Comparison of ENCODE assay signal across 1 mouse cellular context in the genomic region with DNA sequence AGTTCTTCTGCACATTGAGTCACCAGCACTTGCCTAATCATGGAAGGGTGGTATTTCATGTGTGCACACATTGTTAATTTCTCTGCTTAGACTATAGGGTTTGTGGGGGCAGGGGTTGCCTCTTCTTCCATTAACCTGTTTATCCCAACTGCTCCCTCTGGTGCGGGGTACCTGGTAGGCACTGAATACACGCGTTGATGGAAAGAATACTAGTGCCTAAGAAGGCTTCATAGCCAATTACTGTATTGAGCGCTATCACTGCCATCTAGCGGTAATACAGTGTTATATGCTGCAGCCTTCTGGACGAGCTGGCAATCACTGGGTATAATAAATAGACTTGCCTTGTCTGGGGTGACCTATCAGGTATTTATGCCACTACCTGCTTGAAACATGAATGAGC.
A peak's percentile ranks its signal among the peaks of the same experiment; 100 is the strongest.
TF ChIP-seq lines count a peak whose summit lies in the region.

No protein-coding gene starts in this region.

TF ChIP-seq in CH12.LX, 34 proteins besides CTCF, POLR2A, EP300 and RAD21 (continued from another document):
- peak; percentile 54 for TF ChIP-seq JUND (conservative IDR thresholded peaks at IDR 0.05; ENCODE audit: low read depth, low read length)
- TF ChIP-seq NRF1 (IDR thresholded peaks at IDR 0.05; ENCODE audit: low read depth, low read length), result peak; percentile 31; the same call in 1 of the 2 replicates
- TF ChIP-seq TCF12 (IDR thresholded peaks at IDR 0.05; ENCODE audit: low read depth, low read length), result peak; percentile 36; the same call in 1 of the 2 replicates
- TF ChIP-seq ELF1 (IDR thresholded peaks at IDR 0.05; ENCODE audit: low read depth, low read length), result 0 out of 2 replicates have a peak, but pooled peaks have one; percentile 31
- TF ChIP-seq POLR2AphosphoS2 (IDR thresholded peaks at IDR 0.05; ENCODE audit: low read depth, low read length), result no peak
- TF ChIP-seq MAX (IDR thresholded peaks at IDR 0.05; ENCODE audit: low read length), result peak; percentile 58
- TF ChIP-seq IRF4 (IDR thresholded peaks at IDR 0.05; ENCODE audit: low read depth, low read length), result peak; percentile 48; the same call in 1 of the 2 replicates
- no peak for TF ChIP-seq CHD1 (IDR thresholded peaks at IDR 0.05; ENCODE audit: low read depth, low read length)
- peak; percentile 83 for TF ChIP-seq MYC (IDR thresholded peaks at IDR 0.05; ENCODE audit: low read depth, low read length)
- TF ChIP-seq SMC3 (IDR thresholded peaks at IDR 0.05; ENCODE audit: low read depth, low read length), result peak; percentile 99
- peak; percentile 53; the same call in 1 of the 2 replicates for TF ChIP-seq CHD2 (IDR thresholded peaks at IDR 0.05; ENCODE audit: low read length)
- no peak for TF ChIP-seq TBP (conservative IDR thresholded peaks at IDR 0.05; ENCODE audit: low read depth, low read length)
- TF ChIP-seq USF2 (conservative IDR thresholded peaks at IDR 0.05; ENCODE audit: low read depth, low read length), result no peak
- peak; percentile 66; the same call in 1 of the 2 replicates for TF ChIP-seq SIN3A (IDR thresholded peaks at IDR 0.05; ENCODE audit: low read length)
- peak; percentile 30; the same call in 1 of the 2 replicates for TF ChIP-seq HCFC1 (IDR thresholded peaks at IDR 0.05; ENCODE audit: low read depth, low read length)
- TF ChIP-seq ZNF384 (IDR thresholded peaks at IDR 0.05; ENCODE audit: low read depth, low read length), result peak; percentile 51
